Comparison of ENCODE assay signal across 15 mouse cellular contexts in the genomic region with DNA sequence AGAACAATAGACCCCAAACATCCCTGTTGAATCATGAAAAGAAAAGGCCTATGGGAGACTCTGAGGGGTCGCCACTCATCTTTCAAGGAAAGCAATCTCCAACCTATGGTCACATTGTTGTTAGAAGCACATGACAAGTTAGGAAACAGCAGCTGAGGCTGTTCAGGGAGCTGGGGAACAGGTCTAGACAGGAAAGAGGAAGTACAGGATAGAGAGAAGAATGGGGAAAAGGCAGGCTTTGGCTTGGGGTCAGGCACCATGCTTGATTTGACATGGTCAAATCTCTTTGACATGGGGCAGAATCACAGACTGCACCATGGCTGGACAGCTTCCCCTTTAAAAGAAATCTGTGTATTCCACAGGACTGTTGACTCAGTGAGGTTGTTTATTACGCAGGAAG. TPM values are rescaled to one million over a fixed set of nuclear protein-coding genes. Genes with fewer than 3 reads are reported as not detected.
DNase-seq lines count a peak whose midpoint lies in the region; ATAC-seq and TF ChIP-seq lines count a peak whose summit lies in the region.
"Had no signal": no experiment of that assay in that cellular context is flagged by ENCODE, and none has a peak within 500 bp of the region (broad histone marks: within the 10 kb centered on the region; RNA-seq: fewer than 3 reads in every experiment).

No protein-coding gene starts in this region.

- H3K27ac ChIP-seq in embryonic facial prominence, embryonic 15.5 days (replicated peaks), result peak overlapping the region; percentile 14; the same call in 1 of the 2 replicates
- no peak overlapping the region for H3K27ac ChIP-seq in embryonic facial prominence, embryonic 10.5 days (replicated peaks)
- H3K27ac ChIP-seq in lung, embryonic 16.5 days (ENCODE audit: low read length), result peak overlapping the region; percentile 12; the same call in 1 of the 2 replicates
- peak overlapping the region; percentile 48 for H3K27ac ChIP-seq in bone marrow macrophage, adult 2 months (ENCODE audit: insufficient read depth, low read depth, low read length)
- H3K27ac ChIP-seq: forebrain, embryonic 12.5 days; hindbrain, embryonic 12.5 days; limb, embryonic 12.5 days; liver, embryonic 14.5 days; neural tube, embryonic 12.5 days had no signal

- H3K79me2 ChIP-seq in myocyte (ENCODE audit: control insufficient read depth, insufficient read depth), result no peaks in the 10 kb centered on the region

- WGBS in embryonic facial prominence, embryonic 15.5 days, result 78% methylated on average over 2 of the region's 2 CpGs
- WGBS in embryonic facial prominence, embryonic 10.5 days, result 80% methylated on average over 2 of the region's 2 CpGs
- WGBS in lung, embryonic 16.5 days, result 81% methylated on average over 2 of the region's 2 CpGs
- 77% methylated on average over 2 of the region's 2 CpGs for WGBS in lung, adult 2 months

- no peak overlapping the region for H3K4me3 ChIP-seq in embryonic facial prominence, embryonic 15.5 days (replicated peaks)
- no peak overlapping the region for H3K4me3 ChIP-seq in embryonic facial prominence, embryonic 10.5 days
- no peak overlapping the region for H3K4me3 ChIP-seq in lung, embryonic 16.5 days (ENCODE audit: low read length)
- no peak overlapping the region for H3K4me3 ChIP-seq in lung, adult 2 months (replicated peaks; ENCODE audit: extremely low read depth, low read depth, low read length)
- H3K4me3 ChIP-seq in bone marrow macrophage, adult 2 months (ENCODE audit: insufficient read depth, low read length), result no peak overlapping the region
- H3K4me3 ChIP-seq in myocyte, result peak overlapping the region; percentile 20
- H3K4me3 ChIP-seq: forebrain, embryonic 12.5 days; neural tube, embryonic 12.5 days had no signal

- no peaks in the 10 kb centered on the region for H3K27me3 ChIP-seq in embryonic facial prominence, embryonic 15.5 days
- H3K27me3 ChIP-seq in embryonic facial prominence, embryonic 10.5 days (replicated peaks; ENCODE audit: low read depth, poor library complexity, severe bottlenecking), result no peaks in the 10 kb centered on the region
- H3K27me3 ChIP-seq in lung, embryonic 16.5 days (ENCODE audit: control insufficient read depth, insufficient read depth, low read depth, low read length), result no peaks in the 10 kb centered on the region
- H3K27me3 ChIP-seq in myocyte (ENCODE audit: control insufficient read depth, insufficient read depth, insufficient read length), result no peaks in the 10 kb centered on the region
- H3K27me3 ChIP-seq: forebrain, embryonic 12.5 days; hindbrain, embryonic 12.5 days; limb, embryonic 12.5 days; neural tube, embryonic 12.5 days; Patski had no signal

- H3K9me3 ChIP-seq in embryonic facial prominence, embryonic 15.5 days (replicated peaks), result no peaks in the 10 kb centered on the region
- H3K9me3 ChIP-seq in embryonic facial prominence, embryonic 10.5 days, result no peaks in the 10 kb centered on the region
- H3K9me3 ChIP-seq in lung, embryonic 16.5 days (ENCODE audit: control insufficient read depth, low read length), result no peaks in the 10 kb centered on the region
- H3K9me3 ChIP-seq: forebrain, embryonic 12.5 days; hindbrain, embryonic 12.5 days; limb, embryonic 12.5 days; neural tube, embryonic 12.5 days had no signal

- TF ChIP-seq CTCF in lung, adult 2 months (IDR thresholded peaks at IDR 0.05; ENCODE audit: insufficient read depth, low read length), result no peak
- no peak for TF ChIP-seq CTCF in bone marrow macrophage, adult 2 months (IDR thresholded peaks at IDR 0.05; ENCODE audit: low read depth, low read length)

- H3K36me3 ChIP-seq in embryonic facial prominence, embryonic 15.5 days, result no peaks in the 10 kb centered on the region
- no peaks in the 10 kb centered on the region for H3K36me3 ChIP-seq in embryonic facial prominence, embryonic 10.5 days (replicated peaks)
- no peaks in the 10 kb centered on the region for H3K36me3 ChIP-seq in lung, embryonic 16.5 days (ENCODE audit: control insufficient read depth, insufficient read depth, low read length)
- H3K36me3 ChIP-seq in myocyte (ENCODE audit: control insufficient read depth, insufficient read depth), result no peaks in the 10 kb centered on the region
- H3K36me3 ChIP-seq: forebrain, embryonic 12.5 days; hindbrain, embryonic 12.5 days; limb, embryonic 12.5 days; neural tube, embryonic 12.5 days had no signal

- H3K4me2 ChIP-seq in embryonic facial prominence, embryonic 15.5 days (replicated peaks), result no peak overlapping the region
- no peak overlapping the region for H3K4me2 ChIP-seq in lung, embryonic 16.5 days (ENCODE audit: low read depth, low read length)
- peak overlapping the region; percentile 79 for H3K4me2 ChIP-seq in myocyte (ENCODE audit: low read depth)

- peaks cover 15% of the 10 kb centered on the region for H3K4me1 ChIP-seq in embryonic facial prominence, embryonic 15.5 days
- H3K4me1 ChIP-seq in embryonic facial prominence, embryonic 10.5 days, result peaks cover 13% of the 10 kb centered on the region
- H3K4me1 ChIP-seq in lung, embryonic 16.5 days (replicated peaks; ENCODE audit: control insufficient read depth, insufficient read depth, low read length), result peaks cover 5% of the 10 kb centered on the region; the same call in 1 of the 2 replicates
- H3K4me1 ChIP-seq in lung, adult 2 months (ENCODE audit: control insufficient read depth, insufficient read depth, low read length), result peaks cover 3% of the 10 kb centered on the region; the same call in 1 of the 2 replicates
- peaks cover 17% of the 10 kb centered on the region for H3K4me1 ChIP-seq in bone marrow macrophage, adult 2 months (ENCODE audit: control insufficient read depth, insufficient read depth, low read length)
- H3K4me1 ChIP-seq: forebrain, embryonic 12.5 days; hindbrain, embryonic 12.5 days; neural tube, embryonic 12.5 days had no signal

- ATAC-seq in embryonic facial prominence, embryonic 15.5 days (ENCODE audit: insufficient number of reproducible peaks, low FRiP score, low TSS enrichment, low read depth), result no peak
- ATAC-seq in lung, embryonic 16.5 days (ENCODE audit: low read depth), result no peak

- no peak for DNase-seq in embryonic facial prominence, embryonic 10.5 days (ENCODE audit: low spot score)
- no peak for DNase-seq in lung, adult 2 months
- no peak for DNase-seq in adrenal gland, adult 2 months
- DNase-seq in layer of hippocampus, adult 9-11 months, result no peak
- DNase-seq: gastrocnemius, postnatal 36 days had no signal

- H3ac ChIP-seq in myocyte (ENCODE audit: control insufficient read depth, insufficient read length), result no peak overlapping the region

- H3K9ac ChIP-seq in embryonic facial prominence, embryonic 15.5 days, result no peak overlapping the region
- H3K9ac ChIP-seq in lung, embryonic 16.5 days (ENCODE audit: low read length), result no peak overlapping the region
- H3K9ac ChIP-seq: forebrain, embryonic 12.5 days; hindbrain, embryonic 12.5 days; limb, embryonic 12.5 days; liver, embryonic 14.5 days; neural tube, embryonic 12.5 days had no signal

- TF ChIP-seq POLR2A in lung, adult 2 months (IDR thresholded peaks at IDR 0.05; ENCODE audit: borderline replicate concordance, extremely low read depth, low read depth, low read length), result no peak
- no peak for TF ChIP-seq POLR2A in bone marrow macrophage, adult 2 months (IDR thresholded peaks at IDR 0.05; ENCODE audit: borderline replicate concordance, low read depth, low read length)
- TF ChIP-seq POLR2A in myocyte (IDR thresholded peaks at IDR 0.05; ENCODE audit: insufficient read length, low read depth), result no peak

TF ChIP-seq in myocyte, 11 proteins besides CTCF, POLR2A, EP300 and RAD21 (continues in another document):
- no peak for TF ChIP-seq MYOD1 (IDR thresholded peaks at IDR 0.05; ENCODE audit: control insufficient read depth in 1 of 3, insufficient read length in 2 of 3, low read depth in 2 of 3)
- TF ChIP-seq TCF3 (IDR thresholded peaks at IDR 0.05; ENCODE audit: insufficient read length, low read depth), result no peak
- TF ChIP-seq SRF (IDR thresholded peaks at IDR 0.05; ENCODE audit: control insufficient read depth, insufficient read length, low read depth), result no peak
- TF ChIP-seq CEBPB (IDR thresholded peaks at IDR 0.05; ENCODE audit: insufficient read depth, poor library complexity, severe bottlenecking), result no peak
- TF ChIP-seq REST (IDR thresholded peaks at IDR 0.05; ENCODE audit: insufficient read depth, insufficient read length), result no peak
- no peak for TF ChIP-seq E2F4 (IDR thresholded peaks at IDR 0.05; ENCODE audit: insufficient read depth)

RNA-seq across cellular contexts. Expression of a gene that starts 0.6 kb away (rescaled TPM):
- polyA plus RNA-seq in embryonic facial prominence, embryonic 15.5 days (2015; fragmentation: Nextera tagmentation; extraction: Ambion mirVana), result 9.5 and 11.3 TPM in 2 replicates
- polyA plus RNA-seq in embryonic facial prominence, embryonic 10.5 days (2016; fragmentation: Nextera tagmentation; extraction: Ambion mirVana), result 1.2 and 1.4 TPM in 2 replicates
- 13.9 and 14.0 TPM in 2 replicates for polyA plus RNA-seq in lung, embryonic 16.5 days (2015; fragmentation: Nextera tagmentation; extraction: Ambion mirVana)
- 6.3 and 11.1 TPM in 2 replicates for polyA plus RNA-seq in lung, adult 2 months (2012; rRNA removed)
- polyA plus RNA-seq in bone marrow macrophage, adult 2 months (2012; ENCODE audit: insufficient read depth, insufficient read length, missing spikeins), result 9.2 and 10.3 TPM in 2 replicates
- polyA plus RNA-seq in myocyte (2012; fragmentation: generic; extraction: Trizol), result 3.9 TPM
- 10 to 100 TPM; 29.2 to 30.6 TPM for total RNA-seq in adrenal gland, adult 2 months (2021)
- polyA plus RNA-seq in adrenal gland, adult 2 months (2012; rRNA removed), result 3.8 and 4.4 TPM in 2 replicates

RNA-seq across cellular contexts. Expression of a gene that starts 11.3 kb away (rescaled TPM):
- polyA plus RNA-seq in embryonic facial prominence, embryonic 15.5 days (2015; fragmentation: Nextera tagmentation; extraction: Ambion mirVana), result 76.0 and 86.5 TPM in 2 replicates
- 85.0 and 88.9 TPM in 2 replicates for polyA plus RNA-seq in embryonic facial prominence, embryonic 10.5 days (2016; fragmentation: Nextera tagmentation; extraction: Ambion mirVana)
- polyA plus RNA-seq in lung, embryonic 16.5 days (2015; fragmentation: Nextera tagmentation; extraction: Ambion mirVana), result 72.8 and 75.5 TPM in 2 replicates
- polyA plus RNA-seq in lung, adult 2 months (2012; rRNA removed), result 81.6 and 83.1 TPM in 2 replicates
- 36.3 and 48.0 TPM in 2 replicates for polyA plus RNA-seq in bone marrow macrophage, adult 2 months (2012; ENCODE audit: insufficient read depth, insufficient read length, missing spikeins)
- polyA plus RNA-seq in myocyte (2012; fragmentation: generic; extraction: Trizol), result 26.0 TPM
- total RNA-seq in adrenal gland, adult 2 months (2021), result 10 to 100 TPM; 50.7 to 58.4 TPM
- 84.3 and 92.3 TPM in 2 replicates for polyA plus RNA-seq in adrenal gland, adult 2 months (2012; rRNA removed)

RNA-seq across cellular contexts. Expression of a gene that starts 47.8 kb away (rescaled TPM):
- 10.4 and 10.8 TPM in 2 replicates for polyA plus RNA-seq in embryonic facial prominence, embryonic 15.5 days (2015; fragmentation: Nextera tagmentation; extraction: Ambion mirVana)
- polyA plus RNA-seq in embryonic facial prominence, embryonic 10.5 days (2016; fragmentation: Nextera tagmentation; extraction: Ambion mirVana), result 4.4 TPM in 2 replicates
- 4.3 and 4.5 TPM in 2 replicates for polyA plus RNA-seq in lung, embryonic 16.5 days (2015; fragmentation: Nextera tagmentation; extraction: Ambion mirVana)
- 38.1 and 42.8 TPM in 2 replicates for polyA plus RNA-seq in lung, adult 2 months (2012; rRNA removed)
- polyA plus RNA-seq in bone marrow macrophage, adult 2 months (2012; ENCODE audit: insufficient read depth, insufficient read length, missing spikeins), result 58.7 and 62.5 TPM in 2 replicates
- polyA plus RNA-seq in myocyte (2012; fragmentation: generic; extraction: Trizol), result 21.1 TPM
- total RNA-seq in adrenal gland, adult 2 months (2021), result 10 to 100 TPM in 1 of 2 experiments, 1 to 10 TPM in 1; 6.3 to 10.7 TPM
- 13.9 and 21.4 TPM in 2 replicates for polyA plus RNA-seq in adrenal gland, adult 2 months (2012; rRNA removed)
